Mouse (Mus musculus) MEL (cell line): ENCODE measurements around the gene Fstl3. TPM values are rescaled to one million over a fixed set of nuclear protein-coding genes. Genes with fewer than 3 reads are reported as not detected.

Experiments
- DNase-seq: peaks from one replicate; pipeline ENCODE4 v3.0.0; 2011; ENCODE audit warnings: low read depth, low spot score
- H3K27ac ChIP-seq: 2 replicates; pipeline ENCODE4 v1.5.1; 2012; ENCODE audit warnings: low read depth, mild to moderate bottlenecking, control low read depth, low read length, moderate library complexity; ENCODE audit not compliant: control insufficient read depth
- H3K27me3 ChIP-seq, 2 experiments: fragments of 150-350 bp in 1 of 2; sonication (generic) in 1 of 2; 2 replicates each; pipeline ENCODE4 v1.6.1; 2012; ENCODE audit warnings: low read length in 2 of 2, mild to moderate bottlenecking in 2 of 2, improper control_type of control experiment in 1 of 2, moderate library complexity in 1 of 2; ENCODE audit not compliant: insufficient read depth in 2 of 2, control insufficient read depth in 1 of 2
- H3K36me3 ChIP-seq, 2 experiments: 2 replicates each; pipeline ENCODE4 v1.6.1; 2012 to 2014; ENCODE audit warnings: low read length in 2 of 2, improper control_type of control experiment in 1 of 2, inconsistent platforms in 1 of 2, mild to moderate bottlenecking in 1 of 2; ENCODE audit not compliant: insufficient read depth in 2 of 2, control insufficient read depth in 1 of 2
- H3K4me1 ChIP-seq, 2 experiments: fragments of 150-350 bp in 1 of 2; sonication (generic) in 1 of 2; 2 replicates each; pipeline ENCODE4 v1.6.1; 2012; ENCODE audit warnings: low read length in 2 of 2, improper control_type of control experiment in 1 of 2, mild to moderate bottlenecking in 1 of 2; ENCODE audit not compliant: insufficient read depth in 2 of 2, control insufficient read depth in 1 of 2
- H3K4me3 ChIP-seq, 2 experiments: fragments of 150-350 bp in 1 of 2; sonication (generic) in 1 of 2; 2 replicates each; pipeline ENCODE4 v1.5.1; 2012; ENCODE audit warnings: low read depth in 2 of 2, low read length in 2 of 2, mild to moderate bottlenecking in 2 of 2, moderate library complexity in 2 of 2, control low read depth in 1 of 2, improper control_type of control experiment in 1 of 2; ENCODE audit not compliant: control insufficient read depth in 1 of 2, insufficient read depth in 1 of 2
- H3K79me2 ChIP-seq: 2 replicates; pipeline ENCODE4 v1.6.1; 2012; ENCODE audit warnings: mild to moderate bottlenecking, low read length, moderate library complexity; ENCODE audit not compliant: control insufficient read depth, poor library complexity, insufficient read depth
- H3K9ac ChIP-seq: 2 replicates; pipeline ENCODE4 v1.6.1; 2012; ENCODE audit warnings: low read depth, mild to moderate bottlenecking, control low read depth, low read length, moderate library complexity; ENCODE audit not compliant: control insufficient read depth, poor library complexity, severe bottlenecking
- H3K9me3 ChIP-seq: fragments of 150-350 bp; sonication (generic); replicated peaks from 2 replicates; pipeline ENCODE4 v1.6.1; 2012; ENCODE audit warnings: mild to moderate bottlenecking, low read length, improper control_type of control experiment, moderate library complexity; ENCODE audit not compliant: insufficient read depth
- BHLHE40 ChIP-seq: IDR thresholded peaks from 2 replicates; pipeline ENCODE4 v1.6.1; 2012; ENCODE audit warnings: low read depth, mild to moderate bottlenecking, inconsistent platforms, low read length, improper control_type of control experiment, borderline replicate concordance
- CHD2 ChIP-seq: IDR thresholded peaks from 2 replicates; pipeline ENCODE4 v1.6.1; 2011; ENCODE audit warnings: low read length, improper control_type of control experiment
- CTCF ChIP-seq, 3 experiments: IDR thresholded peaks in 2 of 3; conservative IDR thresholded peaks in 1 of 3; 2 replicates each; pipeline ENCODE4 v1.5.1; 2011 to 2012; ENCODE audit warnings: low read length in 3 of 3, low read depth in 2 of 3, mild to moderate bottlenecking in 2 of 3, improper control_type of control experiment in 1 of 3, inconsistent platforms in 1 of 3, mixed read lengths in 1 of 3, moderate library complexity in 1 of 3; ENCODE audit not compliant: control insufficient read depth in 1 of 3, insufficient read depth in 1 of 3, poor library complexity in 1 of 3, severe bottlenecking in 1 of 3
- ETS1 ChIP-seq: IDR thresholded peaks from 2 replicates; pipeline ENCODE4 v1.6.1; 2012; ENCODE audit warnings: low read depth, mild to moderate bottlenecking, inconsistent platforms, low read length, improper control_type of control experiment, moderate library complexity
- GABPA ChIP-seq: IDR thresholded peaks from 2 replicates; pipeline ENCODE4 v1.6.1; 2012; ENCODE audit warnings: low read depth, mild to moderate bottlenecking, inconsistent platforms, low read length, improper control_type of control experiment, moderate library complexity
- KAT2A ChIP-seq: conservative IDR thresholded peaks from 2 replicates; pipeline ENCODE4 v1.6.1; 2012; ENCODE audit warnings: low read depth, low read length, improper control_type of control experiment, inconsistent platforms
- MAFK ChIP-seq: IDR thresholded peaks from 2 replicates; pipeline ENCODE4 v1.6.1; 2011; ENCODE audit warnings: low read depth, mild to moderate bottlenecking, low read length, improper control_type of control experiment, borderline replicate concordance
- MAX ChIP-seq: IDR thresholded peaks from 2 replicates; pipeline ENCODE4 v1.6.1; 2011; ENCODE audit warnings: low read length, improper control_type of control experiment
- MXI1 ChIP-seq: IDR thresholded peaks from 2 replicates; pipeline ENCODE4 v1.6.1; 2011; ENCODE audit warnings: mild to moderate bottlenecking, low read depth, low read length, improper control_type of control experiment
- MYC ChIP-seq: IDR thresholded peaks from 2 replicates; pipeline ENCODE4 v1.6.1; 2011; ENCODE audit warnings: low read depth, mild to moderate bottlenecking, low read length, improper control_type of control experiment, moderate library complexity
- NELFE ChIP-seq: IDR thresholded peaks from 2 replicates; pipeline ENCODE4 v1.6.1; 2011; ENCODE audit warnings: low read depth, low read length, improper control_type of control experiment
- POLR2A ChIP-seq, 2 experiments: IDR thresholded peaks; 2 replicates each; pipeline ENCODE4 v1.6.1; 2011 to 2012; ENCODE audit warnings: low read length in 2 of 2, mild to moderate bottlenecking in 2 of 2, control low read depth in 1 of 2, improper control_type of control experiment in 1 of 2, low read depth in 1 of 2, moderate library complexity in 1 of 2; ENCODE audit not compliant: control insufficient read depth in 1 of 2, insufficient read depth in 1 of 2, poor library complexity in 1 of 2
- RAD21 ChIP-seq: IDR thresholded peaks from 2 replicates; pipeline ENCODE4 v1.6.1; 2011; ENCODE audit warnings: mild to moderate bottlenecking, low read depth, low read length, improper control_type of control experiment
- SMC3 ChIP-seq: IDR thresholded peaks from 2 replicates; pipeline ENCODE4 v1.6.1; 2011; ENCODE audit warnings: low read depth, low read length, improper control_type of control experiment
- TBP ChIP-seq: IDR thresholded peaks from 2 replicates; pipeline ENCODE4 v1.8.0; 2011; ENCODE audit warnings: low read depth, low read length, improper control_type of control experiment
- UBTF ChIP-seq: IDR thresholded peaks from 2 replicates; pipeline ENCODE4 v1.6.1; 2012; ENCODE audit warnings: low read depth, mild to moderate bottlenecking, inconsistent platforms, low read length, improper control_type of control experiment, moderate library complexity, borderline replicate concordance; ENCODE audit not compliant: insufficient read depth
- ZNF384 ChIP-seq: IDR thresholded peaks from 2 replicates; pipeline ENCODE4 v1.6.1; 2012; ENCODE audit warnings: low read depth, mild to moderate bottlenecking, inconsistent platforms, low read length, improper control_type of control experiment
- polyA plus RNA-seq, 2 experiments: library from polyadenylated mRNA; stranded (reverse) in 1 of 2; unstranded in 1 of 2; fragments of >175 nt in 1 of 2; fragments of >200 nt in 1 of 2; gene quantifications; 2 replicates each; pipeline versions ENCODE4 v1.2.1 to v1.2.4; 2012; ENCODE audit warnings: low replicate concordance in 2 of 2, low read depth in 1 of 2; ENCODE audit not compliant: insufficient read length in 2 of 2, insufficient read depth in 1 of 2, missing spikeins in 1 of 2
- total RNA-seq: library from RNA; depleted of rRNA; stranded (reverse); fragments of 300-350 nt; gene quantifications from 2 replicates; pipeline ENCODE4 v1.2.3, GENCODE M21; 2012

Gene Fstl3
- total and polyA plus RNA-seq, 3 experiments = 4.3 to 7.1 TPM; not detected in 1

DNA sequence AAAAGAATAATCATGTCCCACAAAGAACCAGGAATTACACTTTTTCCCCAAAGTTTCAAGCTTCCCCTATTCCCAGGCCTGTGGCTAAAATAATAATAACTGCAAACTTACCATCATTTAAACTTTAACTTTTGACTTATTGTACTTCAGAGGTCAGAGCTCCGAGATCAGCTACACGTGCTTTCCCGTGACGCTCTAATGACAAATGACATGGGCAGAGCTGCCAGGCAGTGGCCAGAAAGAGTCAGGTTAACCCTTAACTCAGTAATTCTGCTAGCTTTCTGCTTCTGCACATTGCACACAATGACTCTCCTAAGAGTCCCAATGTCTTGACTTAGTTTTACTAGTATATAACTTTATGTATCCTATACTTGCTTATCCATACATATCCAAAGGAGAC is 7.7 kb upstream of the Fstl3 start (continued):
- TF ChIP-seq KAT2A = no peak

DNA sequence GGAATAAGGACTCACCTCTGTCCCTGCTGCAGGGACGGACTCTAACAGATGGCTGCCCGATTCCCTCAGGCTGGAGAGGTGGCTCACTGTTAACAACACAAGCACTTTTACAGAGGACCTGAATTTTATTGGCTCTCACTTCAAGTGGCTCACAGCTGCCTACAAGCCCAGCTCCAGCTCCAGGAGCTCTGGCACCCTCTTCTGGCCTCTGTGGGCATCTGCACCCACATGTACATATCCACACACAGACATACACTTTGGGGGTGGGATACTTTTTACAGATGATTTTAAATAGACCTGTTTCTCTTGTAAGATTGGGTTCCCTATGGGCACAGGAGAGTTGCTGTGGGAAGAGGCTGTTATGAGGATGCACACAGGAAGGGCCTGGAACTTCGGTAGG is 4.8 kb upstream of the Fstl3 start:
- no peak overlapping the region for H3K4me3 ChIP-seq
- H3K27ac ChIP-seq = no peak overlapping the region
- peaks cover under 1% of the 10 kb centered on the region; the same call in 1 of the 2 replicates for H3K79me2 ChIP-seq
- no peaks in the 10 kb centered on the region for H3K27me3 ChIP-seq
- H3K4me1 ChIP-seq = peaks cover 0 to 8% of the 10 kb centered on the region in 2 experiments; a peak in 2 of 4 replicates
- DNase-seq = peak; percentile 50
- peaks cover 0 to 3% of the 10 kb centered on the region in 2 experiments; a peak in 1 of 4 replicates for H3K36me3 ChIP-seq
- TF ChIP-seq CTCF (IDR thresholded peaks at IDR 0.05 in 2 of 3, conservative IDR thresholded peaks at IDR 0.05 in 1 of 3; ENCODE audit: control insufficient read depth in 1 of 3, insufficient read depth in 1 of 3, low read depth in 2 of 3, low read length in 3 of 3, poor library complexity in 1 of 3, severe bottlenecking in 1 of 3) (peak; percentile 35 to 55 (median 51)), KAT2A (no peak), RAD21 (peak; percentile 10), CHD2 (no peak), SMC3 (peak; percentile 18; the same call in 1 of the 2 replicates), UBTF (no peak)
- H3K9me3 ChIP-seq = no peaks in the 10 kb centered on the region
- no peak overlapping the region for H3K9ac ChIP-seq

DNA sequence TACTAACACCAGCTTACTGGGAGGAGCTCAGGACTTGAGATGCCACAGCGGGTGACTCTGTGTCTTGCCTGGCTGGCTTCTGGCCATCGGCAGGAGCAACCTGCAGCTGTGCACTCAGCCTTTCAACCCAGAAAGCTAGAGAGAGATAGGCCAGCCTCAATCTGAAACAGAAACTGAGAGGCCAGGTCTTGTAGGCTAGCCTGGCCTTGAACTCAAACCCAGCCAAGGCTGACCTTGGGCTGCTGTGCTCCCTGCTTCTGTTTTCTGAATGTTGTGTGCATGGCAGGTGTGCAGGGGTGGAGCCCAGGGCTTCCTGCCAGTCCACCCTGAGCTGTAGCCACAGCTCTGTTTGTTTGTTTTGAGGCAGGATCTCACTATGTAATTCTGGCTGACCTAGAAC is 3.9 kb upstream of the Fstl3 start:
- H3K4me1 ChIP-seq = peaks cover 0 to 1% of the 10 kb centered on the region in 2 experiments; a peak in 2 of 4 replicates
- H3K9me3 ChIP-seq = no peaks in the 10 kb centered on the region
- no peak overlapping the region for H3K9ac ChIP-seq
- H3K4me3 ChIP-seq = no peak overlapping the region
- no peaks in the 10 kb centered on the region; a peak in 1 of 4 replicates for H3K36me3 ChIP-seq
- no peaks in the 10 kb centered on the region for H3K27me3 ChIP-seq
- TF ChIP-seq ETS1 (no peak), MXI1 (no peak), NELFE (no peak), MYC (no peak), RAD21 (no peak), MAX (no peak), POLR2A (IDR thresholded peaks at IDR 0.05; ENCODE audit: control insufficient read depth in 1 of 2, insufficient read depth in 1 of 2, low read depth in 1 of 2, low read length in 2 of 2, poor library complexity in 1 of 2) (no peak), MAFK (no peak), GABPA (no peak), BHLHE40 (no peak), TBP (no peak), ZNF384 (no peak)
- no peak overlapping the region for H3K27ac ChIP-seq
- no peak for DNase-seq
- H3K79me2 ChIP-seq = no peaks in the 10 kb centered on the region
